In genomic region chr14:78668291-78668690, GRCm38 (mm10) we compare ENCODE assay signal across 9 mouse cellular contexts.
DNase-seq lines count a peak whose midpoint lies in the region; ATAC-seq and TF ChIP-seq lines count a peak whose summit lies in the region.
"Had no signal": no experiment of that assay in that cellular context is flagged by ENCODE, and none has a peak within 500 bp of the region (broad histone marks: within the 10 kb centered on the region; RNA-seq: fewer than 3 reads in every experiment).

No protein-coding gene starts in this region.

- 17% methylated on average over 6 of the region's 6 CpGs for WGBS in kidney, embryonic 16.5 days
- 17% methylated on average over 6 of the region's 6 CpGs for WGBS in liver, adult 2 months
- 21% methylated on average over 6 of the region's 6 CpGs for WGBS in neural tube, embryonic 11.5 days
- WGBS in stomach, embryonic 16.5 days: 19% methylated on average over 6 of the region's 6 CpGs

- no peaks in the 10 kb centered on the region for H3K27me3 ChIP-seq in kidney, embryonic 16.5 days (ENCODE audit: insufficient read depth, low read length)
- no peaks in the 10 kb centered on the region for H3K27me3 ChIP-seq in liver, adult 2 months (ENCODE audit: control insufficient read depth, insufficient read depth, low read length)
- no peaks in the 10 kb centered on the region for H3K27me3 ChIP-seq in neural tube, embryonic 11.5 days (ENCODE audit: control insufficient read depth, insufficient read depth, low read length)
- no peaks in the 10 kb centered on the region for H3K27me3 ChIP-seq in stomach, embryonic 16.5 days (ENCODE audit: control insufficient read depth, insufficient read depth, low read length)

- H3K79me2 ChIP-seq in liver, adult 2 months (ENCODE audit: control insufficient read depth, insufficient read depth, low read length): no peaks in the 10 kb centered on the region

- H3K9ac ChIP-seq in kidney, embryonic 16.5 days (replicated peaks; ENCODE audit: low read length): no peak overlapping the region
- H3K9ac ChIP-seq in liver, adult 2 months (ENCODE audit: low read depth, low read length): no peak overlapping the region
- no peak overlapping the region for H3K9ac ChIP-seq in neural tube, embryonic 11.5 days (ENCODE audit: low read length)
- H3K9ac ChIP-seq in stomach, embryonic 16.5 days (ENCODE audit: low read length): no peak overlapping the region

- no peak overlapping the region for H3K4me3 ChIP-seq in kidney, embryonic 16.5 days (ENCODE audit: low read length)
- H3K4me3 ChIP-seq in liver, adult 2 months (ENCODE audit: insufficient read depth, low read depth, low read length): no peak overlapping the region
- no peak overlapping the region for H3K4me3 ChIP-seq in neural tube, embryonic 11.5 days (ENCODE audit: low read depth, low read length)
- no peak overlapping the region for H3K4me3 ChIP-seq in stomach, embryonic 16.5 days (replicated peaks; ENCODE audit: low read length)
- H3K4me3 ChIP-seq: erythroblast, embryonic 14.5 days had no signal

- H3K36me3 ChIP-seq in kidney, embryonic 16.5 days (ENCODE audit: insufficient read depth, low read length): no peaks in the 10 kb centered on the region
- no peaks in the 10 kb centered on the region for H3K36me3 ChIP-seq in liver, adult 2 months (ENCODE audit: control insufficient read depth, insufficient read depth, low read length)
- no peaks in the 10 kb centered on the region for H3K36me3 ChIP-seq in neural tube, embryonic 11.5 days (ENCODE audit: control insufficient read depth, insufficient read depth, low read length)
- no peaks in the 10 kb centered on the region for H3K36me3 ChIP-seq in stomach, embryonic 16.5 days (ENCODE audit: control insufficient read depth, insufficient read depth, low read length)

- ATAC-seq in kidney, embryonic 16.5 days (ENCODE audit: low FRiP score, low TSS enrichment): peak; percentile 39; the same call in 1 of the 2 replicates
- peak; percentile 61 for ATAC-seq in neural tube, embryonic 11.5 days (ENCODE audit: insufficient read depth, low FRiP score, low TSS enrichment)
- ATAC-seq in stomach, embryonic 16.5 days (ENCODE audit: insufficient read depth, low FRiP score): peak; percentile 60; the same call in 1 of the 2 replicates

- H3K9me3 ChIP-seq in kidney, embryonic 16.5 days (ENCODE audit: low read length): no peaks in the 10 kb centered on the region
- no peaks in the 10 kb centered on the region for H3K9me3 ChIP-seq in neural tube, embryonic 11.5 days (ENCODE audit: control insufficient read depth, low read length)
- no peaks in the 10 kb centered on the region for H3K9me3 ChIP-seq in stomach, embryonic 16.5 days (replicated peaks; ENCODE audit: control insufficient read depth, low read length)

- no peak overlapping the region for H3K27ac ChIP-seq in kidney, embryonic 16.5 days (ENCODE audit: low read length)
- H3K27ac ChIP-seq in liver, adult 2 months (replicated peaks; ENCODE audit: insufficient read depth, low read depth, low read length): no peak overlapping the region
- no peak overlapping the region for H3K27ac ChIP-seq in neural tube, embryonic 11.5 days (ENCODE audit: low read depth, low read length)
- no peak overlapping the region for H3K27ac ChIP-seq in stomach, embryonic 16.5 days (ENCODE audit: low read length)

- TF ChIP-seq POLR2A in liver, adult 2 months (IDR thresholded peaks at IDR 0.05; ENCODE audit: extremely low read depth, insufficient read depth, low read length): no peak

- peak; percentile 80 for DNase-seq in A20 (ENCODE audit: low read depth, low spot score)
- DNase-seq in adrenal gland, adult (ENCODE audit: inconsistent age in 2 of 2, low spot score in 1 of 2): peak; percentile 75 to 94
- DNase-seq in embryo, embryonic 10 days (ENCODE audit: low spot score): peak; percentile 93
- DNase-seq in gastrocnemius, postnatal 4 days (ENCODE audit: low spot score in 2 of 2): peak; percentile 27 to 69
- DNase-seq in liver, adult 2 months (ENCODE audit: extremely low read depth, low read depth, low spot score): peak; percentile 66
- peak; percentile 78 for DNase-seq in neural tube, embryonic 11.5 days (ENCODE audit: low spot score)

- TF ChIP-seq CTCF in liver, adult 2 months (IDR thresholded peaks at IDR 0.05; ENCODE audit: low read depth, low read length): peak; percentile 74

- H3K4me2 ChIP-seq in kidney, embryonic 16.5 days (replicated peaks; ENCODE audit: low read depth, low read length): no peak overlapping the region
- no peak overlapping the region for H3K4me2 ChIP-seq in neural tube, embryonic 11.5 days (ENCODE audit: low read depth)
- no peak overlapping the region for H3K4me2 ChIP-seq in stomach, embryonic 16.5 days (ENCODE audit: low read depth, low read length)

- H3K4me1 ChIP-seq in kidney, embryonic 16.5 days (ENCODE audit: insufficient read depth, low read length): no peaks in the 10 kb centered on the region
- no peaks in the 10 kb centered on the region; the same call in 1 of the 2 replicates for H3K4me1 ChIP-seq in liver, adult 2 months (ENCODE audit: control insufficient read depth, insufficient read depth, low read length)
- no peaks in the 10 kb centered on the region for H3K4me1 ChIP-seq in neural tube, embryonic 11.5 days (ENCODE audit: control insufficient read depth, insufficient read depth, low read length)
- H3K4me1 ChIP-seq in stomach, embryonic 16.5 days (ENCODE audit: control insufficient read depth, insufficient read depth, low read length): no peaks in the 10 kb centered on the region
